ENCODE assay signal across 8 mouse cellular contexts in genomic region chr7:102267113-102267579, GRCm38 (mm10). TPM values are rescaled to one million over a fixed set of nuclear protein-coding genes. Genes with fewer than 3 reads are reported as not detected.
DNase-seq lines count a peak whose midpoint lies in the region; ATAC-seq lines count a peak whose summit lies in the region.

No protein-coding gene starts in this region.

- peaks cover 9% of the 10 kb centered on the region for H3K4me1 ChIP-seq in hindbrain, embryonic 16.5 days (ENCODE audit: control insufficient read depth, insufficient read depth, low read depth, low read length)

- peak; percentile 95 for ATAC-seq in hindbrain, embryonic 16.5 days

- peak; percentile 96 for DNase-seq in ZHBTc4 (ENCODE audit: low read depth, low spot score)
- peak; percentile 95 to 96 for DNase-seq in cerebellum, postnatal 4 days (ENCODE audit: low spot score in 2 of 2)
- DNase-seq in gastrocnemius, adult 18-20 months (ENCODE audit: low spot score) = peak; percentile 97
- peak; percentile 95 to 98 for DNase-seq in left cerebral cortex, adult 18-20 months (ENCODE audit: low spot score in 2 of 2)
- DNase-seq in lung, postnatal 4 days = peak; percentile 94 to 96
- DNase-seq in retina, postnatal 1 day = peak; percentile 94
- DNase-seq in thymus, postnatal 4 days = peak; percentile 98

- under 1% methylated on average over 32 of the region's 34 CpGs for WGBS in hindbrain, embryonic 16.5 days

- H3K27me3 ChIP-seq in hindbrain, embryonic 16.5 days (replicated peaks; ENCODE audit: control insufficient read depth, insufficient read depth, low read length) = no peaks in the 10 kb centered on the region; the same call in 1 of the 2 replicates

- H3K4me2 ChIP-seq in hindbrain, embryonic 16.5 days (ENCODE audit: low read length) = peak overlapping the region; percentile 95

- peak overlapping the region; percentile 93 for H3K4me3 ChIP-seq in hindbrain, embryonic 16.5 days (ENCODE audit: low read length)

- no peaks in the 10 kb centered on the region for H3K9me3 ChIP-seq in hindbrain, embryonic 16.5 days (ENCODE audit: control insufficient read depth, low read length)

- H3K27ac ChIP-seq in hindbrain, embryonic 16.5 days (ENCODE audit: low read depth, low read length) = peak overlapping the region; percentile 72

- H3K36me3 ChIP-seq in hindbrain, embryonic 16.5 days (ENCODE audit: control insufficient read depth, insufficient read depth, low read length) = no peaks in the 10 kb centered on the region

- peak overlapping the region; percentile 87 for H3K9ac ChIP-seq in hindbrain, embryonic 16.5 days (ENCODE audit: low read depth, low read length)

RNA-seq across cellular contexts. Expression of gene Stim1, which starts 0.5 kb away (rescaled TPM):
- total RNA-seq in gastrocnemius, adult 18-20 months (2021) = 100 to 1,000 TPM; 169 to 172 TPM
- 15.1 and 17.4 TPM in 2 replicates for polyA plus RNA-seq in hindbrain, embryonic 16.5 days (2015; fragmentation: Nextera tagmentation; extraction: Ambion mirVana)
- total RNA-seq in left cerebral cortex, adult 18-20 months (2021) = 10 to 100 TPM; 74.4 to 80.5 TPM

RNA-seq across cellular contexts. Expression of gene Rhog, which starts 11.3 kb away (rescaled TPM):
- 10 to 100 TPM; 13.8 to 17.4 TPM for total RNA-seq in gastrocnemius, adult 18-20 months (2021)
- polyA plus RNA-seq in hindbrain, embryonic 16.5 days (2015; fragmentation: Nextera tagmentation; extraction: Ambion mirVana) = 19.5 and 20.9 TPM in 2 replicates
- 10 to 100 TPM; 21.7 to 22.5 TPM for total RNA-seq in left cerebral cortex, adult 18-20 months (2021)

RNA-seq across cellular contexts. Expression of gene Pgap2, which starts 57.1 kb away (rescaled TPM):
- total RNA-seq in gastrocnemius, adult 18-20 months (2021) = 10 to 100 TPM; 25.0 to 26.6 TPM
- 63.5 and 67.0 TPM in 2 replicates for polyA plus RNA-seq in hindbrain, embryonic 16.5 days (2015; fragmentation: Nextera tagmentation; extraction: Ambion mirVana)
- total RNA-seq in left cerebral cortex, adult 18-20 months (2021) = 10 to 100 TPM; 20.5 to 21.2 TPM

RNA-seq across cellular contexts. Expression of gene Nup98, which starts 57.2 kb away (rescaled TPM):
- 10 to 100 TPM; 24.0 to 29.8 TPM for total RNA-seq in gastrocnemius, adult 18-20 months (2021)
- 15.1 and 19.4 TPM in 2 replicates for polyA plus RNA-seq in hindbrain, embryonic 16.5 days (2015; fragmentation: Nextera tagmentation; extraction: Ambion mirVana)
- total RNA-seq in left cerebral cortex, adult 18-20 months (2021) = 10 to 100 TPM; 43.3 to 45.6 TPM

Comparison
In these comparisons a context has a peak if more than half of its experiments do, and no peak if none do; other contexts are left out.
1. Peak in every context shown above with its lines: DNase-seq, ATAC-seq, H3K4me3 ChIP-seq and H3K27ac ChIP-seq.